Comparison of ENCODE assay signal across 17 mouse cellular contexts in the genomic region with DNA sequence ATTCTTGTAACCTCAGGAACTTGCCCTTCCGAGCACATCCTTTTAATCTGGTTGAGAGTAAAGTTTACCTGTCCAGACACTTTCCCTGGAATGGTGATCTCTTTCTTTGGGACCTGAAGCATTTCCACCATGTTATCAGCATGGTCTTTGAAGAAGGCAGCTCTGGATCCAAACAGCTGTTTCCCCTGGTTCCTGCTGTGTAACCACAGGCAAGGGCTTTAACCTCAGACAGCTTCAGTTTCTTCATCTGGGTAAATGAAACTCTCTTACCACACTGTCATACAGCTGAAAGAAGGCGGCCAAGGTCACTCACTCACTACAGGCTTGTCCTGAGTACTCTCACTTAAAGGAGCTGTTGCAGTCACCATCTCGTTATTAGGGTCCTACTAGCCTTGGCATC.
"Had no signal": no experiment of that assay in that cellular context is flagged by ENCODE, and none has a peak within 500 bp of the region (broad histone marks: within the 10 kb centered on the region; RNA-seq: fewer than 3 reads in every experiment).

No protein-coding gene starts in this region.

- H3K9ac ChIP-seq: limb, embryonic 13.5 days; liver, embryonic 14.5 days had no signal

- H3K4me3 ChIP-seq: limb, embryonic 10.5 days; limb, embryonic 13.5 days had no signal

- H3K27me3 ChIP-seq: limb, embryonic 13.5 days had no signal

- H3K4me2 ChIP-seq: limb, embryonic 13.5 days; midbrain, embryonic 11.5 days had no signal

- H3K27ac ChIP-seq: limb, embryonic 10.5 days; limb, embryonic 13.5 days; liver, embryonic 14.5 days had no signal

- ATAC-seq: intestine, embryonic 16.5 days had no signal

- DNase-seq: kidney, adult 18-20 months; kidney, adult 9 months; kidney, postnatal 14 days; kidney, postnatal 4 days; liver; lung, adult 2 months; lung, postnatal 14 days; lung, postnatal 4 days; midbrain, embryonic 14.5 days; retina, postnatal 1 day; thymus, adult 18-20 months; thymus, postnatal 14 days had no signal

- H3K36me3 ChIP-seq: limb, embryonic 10.5 days; limb, embryonic 13.5 days had no signal

- H3K9me3 ChIP-seq: limb, embryonic 10.5 days; limb, embryonic 13.5 days had no signal

- H3K4me1 ChIP-seq: limb, embryonic 13.5 days had no signal
